Mouse (Mus musculus): ENCODE measurements around the gene Hfe. TPM values are rescaled to one million over a fixed set of nuclear protein-coding genes. Genes with fewer than 3 reads are reported as not detected.
"Not testable (repeated sequence)": the region's sequence is repeated elsewhere in the genome, so short reads cannot be mapped to it uniquely, and the experiment has no call there.

Hfe gene
- polyA plus RNA-seq, 1 experiment from 2014 or later: 7.9 TPM

DNA sequence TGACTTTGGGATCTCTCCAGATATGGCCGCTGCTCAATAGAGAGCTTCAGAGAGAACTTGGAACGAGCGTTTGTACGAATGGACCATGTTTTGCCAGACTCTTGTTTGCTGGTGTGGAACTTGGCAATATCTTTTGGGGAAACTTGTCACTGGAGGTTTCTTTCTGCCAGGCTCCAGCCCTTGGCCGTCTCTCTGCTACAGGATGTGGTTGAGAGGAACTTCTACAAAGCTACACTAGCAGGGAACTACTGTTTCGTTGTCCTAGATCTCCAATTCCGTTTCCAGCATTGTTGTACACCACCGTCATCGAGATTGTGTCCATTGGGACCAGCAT lies 18.5 kb upstream of the Hfe start:
- H3K4me1 ChIP-seq: no peaks in the 10 kb centered on the region

GRCm38 (mm10) chr13:23728472-23729191 lies 18.0 kb upstream of the Hfe start:
- H3K27me3 ChIP-seq (replicated peaks): no peaks in the 10 kb centered on the region
- no peak overlapping the region for H3K4me2 ChIP-seq
- H3K36me3 ChIP-seq: no peaks in the 10 kb centered on the region
- no peak overlapping the region for H3K9ac ChIP-seq
- peak overlapping the region; percentile 4; the same call in 1 of the 2 replicates for H3K27ac ChIP-seq
- 81% methylated on average over 18 of the region's 18 CpGs for WGBS
- no peak overlapping the region for H3K4me3 ChIP-seq (replicated peaks)
- no peaks in the 10 kb centered on the region for H3K4me1 ChIP-seq
- no peak for ATAC-seq (ENCODE audit: insufficient read depth, low FRiP score, low read depth)
- H3K9me3 ChIP-seq: no peaks in the 10 kb centered on the region

More for the DNA sequence above, 18.5 kb upstream of the Hfe start:
- 89% methylated on average over 9 of the region's 9 CpGs for WGBS
- H3K4me2 ChIP-seq: no peak overlapping the region
- H3K27ac ChIP-seq: peak overlapping the region; percentile 4; the same call in 1 of the 2 replicates
- H3K27me3 ChIP-seq (replicated peaks): no peaks in the 10 kb centered on the region
- H3K9ac ChIP-seq: no peak overlapping the region
- no peaks in the 10 kb centered on the region for H3K36me3 ChIP-seq
- H3K4me3 ChIP-seq (replicated peaks): no peak overlapping the region
- H3K9me3 ChIP-seq: no peaks in the 10 kb centered on the region
- no peak for ATAC-seq (ENCODE audit: insufficient read depth, low FRiP score, low read depth)

GRCm38 (mm10) chr13:23725213-23725612 lies 14.6 kb upstream of the Hfe start:
- Histone ChIP-seq H3K27me3 (replicated peaks) (no peaks in the 10 kb centered on the region), H3K4me3 (replicated peaks) (no peak overlapping the region), H3K9ac (no peak overlapping the region), H3K27ac (no peak overlapping the region), H3K36me3 (no peaks in the 10 kb centered on the region), H3K4me2 (no peak overlapping the region), H3K4me1 (no peaks in the 10 kb centered on the region), H3K9me3 (no peaks in the 10 kb centered on the region)
- no peak for ATAC-seq (ENCODE audit: insufficient read depth, low FRiP score, low read depth)
- no CpG with 5 or more reads among the region's 1 CpGs for WGBS

GRCm38 (mm10) chr13:23724239-23724638 lies 13.6 kb upstream of the Hfe start:
- no peak for ATAC-seq (ENCODE audit: insufficient read depth, low FRiP score, low read depth)

DNA sequence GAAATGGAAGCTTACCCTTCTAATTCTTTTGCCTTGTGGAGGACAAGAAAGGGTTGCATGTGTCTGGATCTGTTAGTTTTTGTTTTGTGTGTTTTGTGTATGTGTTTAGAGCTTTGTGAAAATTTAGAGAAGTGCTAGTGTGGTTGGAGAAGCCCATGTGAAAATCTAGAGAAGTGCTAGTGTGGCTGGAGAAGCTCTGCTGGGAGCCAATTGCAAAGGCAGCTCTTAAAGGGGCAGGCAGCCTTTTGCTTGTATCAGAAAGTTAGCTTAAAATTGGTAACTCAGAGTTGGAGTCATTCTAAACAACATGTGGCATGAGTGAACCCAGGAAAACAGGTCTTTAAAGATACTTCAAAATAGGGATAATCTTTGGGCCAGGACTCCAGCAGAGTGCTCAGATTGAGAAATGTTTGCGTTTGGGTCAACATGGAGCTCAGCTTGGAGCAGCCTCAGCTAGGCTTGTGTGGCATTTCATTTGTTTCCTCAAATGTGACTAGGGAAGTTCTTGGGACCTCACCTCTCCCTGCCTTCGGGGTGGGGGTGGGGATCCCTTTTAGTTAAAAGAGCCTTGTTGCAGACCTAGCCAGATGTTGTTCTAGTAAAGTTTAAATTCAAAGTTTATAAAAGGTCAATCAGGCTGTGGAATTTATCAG lies 7.1 kb upstream of the Hfe start:
- not testable (repeated sequence) for H3K9me3 ChIP-seq; H3K4me3 ChIP-seq (replicated peaks); H3K4me1 ChIP-seq; H3K9ac ChIP-seq; H3K27me3 ChIP-seq (replicated peaks); H3K27ac ChIP-seq; H3K36me3 ChIP-seq; ATAC-seq (ENCODE audit: insufficient read depth, low FRiP score, low read depth); H3K4me2 ChIP-seq
- WGBS: 20% methylated on average over 2 of the region's 2 CpGs

More at GRCm38 (mm10) chr13:23724239-23724638, 13.6 kb upstream of the Hfe start:
- Histone ChIP-seq H3K4me1 (no peaks in the 10 kb centered on the region), H3K4me3 (replicated peaks) (no peak overlapping the region), H3K27ac (no peak overlapping the region), H3K9ac (no peak overlapping the region), H3K27me3 (replicated peaks) (no peaks in the 10 kb centered on the region), H3K9me3 (no peaks in the 10 kb centered on the region), H3K4me2 (no peak overlapping the region), H3K36me3 (no peaks in the 10 kb centered on the region)
- 71% methylated on average over 4 of the region's 4 CpGs for WGBS

DNA sequence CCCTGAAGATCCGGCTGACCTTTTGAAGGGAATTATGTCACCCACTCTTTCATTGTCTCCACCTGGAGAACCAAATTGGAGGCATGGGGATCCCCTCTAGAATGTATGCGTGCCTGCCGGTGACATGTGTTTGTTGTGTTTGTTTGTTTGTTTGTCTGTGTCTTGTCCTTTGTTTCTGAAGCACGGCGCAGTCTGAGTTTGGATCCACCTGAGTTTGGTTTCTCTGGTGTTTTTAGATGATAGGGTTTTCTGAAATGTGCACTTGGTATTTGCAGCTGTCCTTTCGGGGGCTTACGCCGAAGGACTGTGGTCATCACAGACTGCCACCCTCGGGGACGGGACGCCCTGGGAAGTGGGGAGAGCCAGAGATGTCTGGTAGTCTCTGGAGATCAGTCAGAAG lies 6.5 kb upstream of the Hfe start:
- Histone ChIP-seq H3K36me3 (no peaks in the 10 kb centered on the region), H3K9me3 (no peaks in the 10 kb centered on the region), H3K27ac (no peak overlapping the region), H3K4me2 (no peak overlapping the region), H3K9ac (no peak overlapping the region), H3K27me3 (replicated peaks) (no peaks in the 10 kb centered on the region), H3K4me1 (no peaks in the 10 kb centered on the region), H3K4me3 (replicated peaks) (no peak overlapping the region)
- WGBS: 50% methylated on average over 11 of the region's 11 CpGs
- ATAC-seq (ENCODE audit: insufficient read depth, low FRiP score, low read depth): no peak

DNA sequence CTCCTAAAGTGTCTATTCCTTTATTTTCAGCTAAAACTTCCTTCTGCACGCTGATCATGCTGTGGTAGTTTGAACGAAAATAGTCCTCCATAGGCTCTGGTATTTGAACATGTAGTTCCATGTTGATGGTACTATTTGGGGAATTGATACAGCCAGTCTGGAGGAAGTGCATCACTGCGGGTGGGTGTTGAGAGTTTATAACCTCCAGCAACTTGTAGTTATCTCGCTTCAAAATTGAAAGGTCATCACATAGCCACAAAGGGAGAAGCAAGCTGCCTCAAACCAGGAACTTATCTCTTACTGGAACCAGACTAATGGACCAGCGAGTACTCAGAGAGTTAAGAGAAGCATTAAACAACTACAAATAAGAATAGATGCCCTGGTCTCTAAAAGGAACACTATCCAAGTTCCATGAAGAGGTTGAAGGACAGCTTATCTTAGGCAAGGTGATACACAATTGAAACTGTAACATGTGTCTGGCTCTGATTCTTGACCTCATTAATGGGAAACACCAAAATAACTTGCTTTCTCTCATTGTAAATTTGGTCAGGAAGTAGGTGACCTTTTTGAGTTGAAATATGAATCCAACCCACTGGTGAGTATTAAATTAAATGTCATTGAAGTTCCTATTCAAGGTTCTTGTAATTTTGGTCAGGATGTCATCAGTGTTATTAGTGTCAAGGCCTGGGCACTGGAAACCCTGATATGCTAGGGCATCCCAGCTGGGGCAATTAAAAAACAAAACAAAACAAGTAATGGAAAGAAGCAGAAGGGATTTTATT lies 5.8 kb upstream of the Hfe start:
- no peaks in the 10 kb centered on the region for H3K4me1 ChIP-seq
- WGBS: 80% methylated on average over 5 of the region's 5 CpGs
- no peak for ATAC-seq (ENCODE audit: insufficient read depth, low FRiP score, low read depth)

GRCm38 (mm10) chr13:23709714-23710373 lies 810 bp downstream of the Hfe start:
- Histone ChIP-seq H3K4me3 (replicated peaks) (peak overlapping the region; percentile 45), H3K27ac (no peak overlapping the region), H3K9ac (peak overlapping the region; percentile 16; the same call in 1 of the 2 replicates), H3K36me3 (no peaks in the 10 kb centered on the region), H3K9me3 (no peaks in the 10 kb centered on the region), H3K27me3 (replicated peaks) (no peaks in the 10 kb centered on the region), H3K4me2 (peak overlapping the region; percentile 66), H3K4me1 (no peaks in the 10 kb centered on the region)
- WGBS: 26% methylated on average over 15 of the region's 15 CpGs
- ATAC-seq (ENCODE audit: insufficient read depth, low FRiP score, low read depth): no peak

More for the DNA sequence above, 5.8 kb upstream of the Hfe start:
- Histone ChIP-seq H3K27ac (no peak overlapping the region), H3K4me2 (no peak overlapping the region), H3K9me3 (no peaks in the 10 kb centered on the region), H3K4me3 (replicated peaks) (no peak overlapping the region), H3K27me3 (replicated peaks) (no peaks in the 10 kb centered on the region), H3K9ac (no peak overlapping the region), H3K36me3 (no peaks in the 10 kb centered on the region)

GRCm38 (mm10) chr13:23708654-23709053 lies 2.0 kb downstream of the Hfe start:
- Histone ChIP-seq H3K9me3 (no peaks in the 10 kb centered on the region), H3K9ac (no peak overlapping the region), H3K4me3 (replicated peaks) (no peak overlapping the region), H3K36me3 (no peaks in the 10 kb centered on the region), H3K4me1 (no peaks in the 10 kb centered on the region), H3K4me2 (no peak overlapping the region), H3K27me3 (replicated peaks) (no peaks in the 10 kb centered on the region), H3K27ac (no peak overlapping the region)
- 64% methylated on average over 4 of the region's 4 CpGs for WGBS
- no peak for ATAC-seq (ENCODE audit: insufficient read depth, low FRiP score, low read depth)

DNA sequence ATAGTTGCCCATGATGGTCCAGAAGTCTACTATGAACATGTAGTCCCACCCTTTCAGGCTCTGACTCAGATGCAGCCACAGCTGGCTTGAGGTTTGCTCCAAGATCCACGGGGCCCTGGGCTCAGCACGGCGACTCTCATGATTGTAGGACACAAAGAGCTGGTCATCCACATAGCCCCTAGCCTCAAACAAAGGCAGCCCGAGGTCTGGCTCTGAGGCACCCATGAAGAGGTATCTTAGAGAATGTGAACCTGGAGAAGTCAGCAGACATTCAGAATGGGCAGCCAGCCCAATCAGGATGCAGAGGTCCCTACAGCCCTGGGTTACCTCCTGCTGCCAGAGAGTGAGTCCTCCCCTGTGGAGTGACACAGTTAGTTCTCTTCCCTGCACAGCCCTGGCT lies 2.6 kb downstream of the Hfe start:
- H3K9me3 ChIP-seq: no peaks in the 10 kb centered on the region
- H3K27me3 ChIP-seq (replicated peaks): no peaks in the 10 kb centered on the region
- H3K4me2 ChIP-seq: no peak overlapping the region
- H3K4me3 ChIP-seq (replicated peaks): no peak overlapping the region
- H3K9ac ChIP-seq: no peak overlapping the region
- 84% methylated on average over 4 of the region's 4 CpGs for WGBS
- no peaks in the 10 kb centered on the region for H3K4me1 ChIP-seq
- no peak overlapping the region for H3K27ac ChIP-seq
- ATAC-seq (ENCODE audit: insufficient read depth, low FRiP score, low read depth): no peak
- H3K36me3 ChIP-seq: no peaks in the 10 kb centered on the region

DNA sequence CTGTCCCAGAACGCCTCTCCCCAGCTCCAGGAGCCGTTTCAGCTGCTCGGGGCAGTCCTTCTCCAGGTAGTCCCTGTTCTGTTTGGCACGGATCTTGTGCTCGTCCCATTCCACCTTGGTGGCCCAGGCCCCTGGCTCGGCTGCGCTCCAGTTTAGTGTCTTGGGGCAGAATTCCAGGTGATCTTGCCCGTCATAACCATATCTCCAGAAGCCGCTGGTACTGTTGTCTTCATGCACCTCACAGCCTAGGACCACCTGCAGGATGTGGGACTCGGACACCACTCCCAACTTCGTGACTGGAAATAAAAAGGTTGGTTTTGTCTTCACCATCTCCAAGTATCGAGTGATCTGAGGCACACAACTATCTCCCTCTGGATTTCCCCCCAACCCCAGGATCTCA lies 3.9 kb downstream of the Hfe start:
- Histone ChIP-seq H3K27ac (no peak overlapping the region), H3K9ac (no peak overlapping the region), H3K4me1 (no peaks in the 10 kb centered on the region), H3K4me2 (no peak overlapping the region), H3K27me3 (replicated peaks) (no peaks in the 10 kb centered on the region), H3K4me3 (replicated peaks) (no peak overlapping the region), H3K9me3 (no peaks in the 10 kb centered on the region), H3K36me3 (no peaks in the 10 kb centered on the region)
- 90% methylated on average over 12 of the region's 12 CpGs for WGBS
- ATAC-seq (ENCODE audit: insufficient read depth, low FRiP score, low read depth): no peak

Data from stomach, embryonic 15.5 days (tissue).